Mouse (Mus musculus) bone marrow macrophage, adult 2 months (primary cell): Measurements from ENCODE around the gene Arhgef9.

Experiments used
- CTCF ChIP-seq: IDR thresholded peaks from 2 replicates; pipeline ENCODE4 v1.5.1; 2012; ENCODE audit warnings: low read depth, mild to moderate bottlenecking, low read length, moderate library complexity
- POLR2A ChIP-seq: IDR thresholded peaks from 2 replicates; pipeline ENCODE4 v1.6.1; 2012; ENCODE audit warnings: mild to moderate bottlenecking, low read depth, low read length, borderline replicate concordance

DNA sequence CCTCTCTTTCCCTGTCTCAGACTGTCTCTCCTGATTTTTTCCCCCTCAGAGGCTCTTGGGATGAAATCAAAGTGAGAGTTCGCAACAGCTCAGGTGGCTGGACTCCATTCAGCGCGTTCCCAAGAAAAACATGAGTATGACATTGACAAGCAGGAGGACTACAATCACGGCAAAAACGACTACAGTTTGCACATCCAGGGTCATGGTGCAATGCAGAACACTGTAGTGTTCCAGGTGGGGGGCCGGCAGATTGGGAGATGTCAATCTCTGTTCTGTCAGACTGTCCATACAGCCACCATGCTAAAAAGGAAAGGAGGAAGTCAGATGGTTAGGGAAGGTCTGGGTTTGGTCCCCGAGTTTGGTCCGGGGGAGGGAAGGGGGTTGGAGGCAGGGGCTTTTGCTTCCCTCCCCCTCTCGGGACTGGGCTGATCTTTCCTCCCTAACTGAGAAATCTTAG, 31.0 kb downstream of the Arhgef9 start:
- TF ChIP-seq CTCF (no peak), POLR2A (no peak)
